Mouse (Mus musculus): ENCODE results near the gene Bcl6b. TPM values are rescaled to one million over a fixed set of nuclear protein-coding genes. Genes with fewer than 3 reads are reported as not detected.

The Bcl6b gene
- under 1 TPM; 0.23 to 0.36 TPM for polyA plus RNA-seq (2017; shearing (Covaris generic))

- peak; percentile 12 for ATAC-seq
Measured at GRCm38 (mm10) chr11:70229260-70230010, at the start of gene Bcl6b. Gene Bcl6b (minus strand): TSS chr11:70229798.

GRCm38 (mm10) chr11:70278961-70279360, 49.4 kb upstream of the Bcl6b start:
- ATAC-seq, result no peak

- ATAC-seq, result no peak
Measured at GRCm38 (mm10) chr11:70271641-70272040, 42.0 kb upstream of the Bcl6b start.

- ATAC-seq, result no peak
Measured at GRCm38 (mm10) chr11:70266405-70266804, 36.8 kb upstream of the Bcl6b start.

GRCm38 (mm10) chr11:70265819-70266218, 36.2 kb upstream of the Bcl6b start:
- ATAC-seq, result no peak

- ATAC-seq, result peak; percentile 71
Measured at GRCm38 (mm10) chr11:70265252-70265651, 35.7 kb upstream of the Bcl6b start.

- ATAC-seq, result no peak
Measured at GRCm38 (mm10) chr11:70259035-70259434, 29.4 kb upstream of the Bcl6b start.

- no peak for ATAC-seq
Measured at GRCm38 (mm10) chr11:70254931-70255531, 25.4 kb upstream of the Bcl6b start, which contains the start of gene Alox12. Gene Alox12 (minus strand): TSS chr11:70255353.

- ATAC-seq, result no peak
Measured at GRCm38 (mm10) chr11:70254337-70254736, 24.7 kb upstream of the Bcl6b start.

- no peak for ATAC-seq
Measured at GRCm38 (mm10) chr11:70251853-70252252, 22.3 kb upstream of the Bcl6b start.

- ATAC-seq, result no peak
Measured at GRCm38 (mm10) chr11:70250150-70250549, 20.6 kb upstream of the Bcl6b start.

- ATAC-seq, result no peak
Measured at GRCm38 (mm10) chr11:70247136-70247845, 17.7 kb upstream of the Bcl6b start.

- ATAC-seq, result no peak
Measured at GRCm38 (mm10) chr11:70242591-70242990, 13.0 kb upstream of the Bcl6b start.

- ATAC-seq, result peak; percentile 45
Measured at GRCm38 (mm10) chr11:70239541-70240279, 10.1 kb upstream of the Bcl6b start, which contains the start of the genes Gm21988 and Rnasek. Gene Gm21988 (minus strand): TSS chr11:70239830. Gene Rnasek (minus strand): TSS chr11:70239842.

GRCm38 (mm10) chr11:70238591-70239440, 9.2 kb upstream of the Bcl6b start:
- ATAC-seq, result no peak

- ATAC-seq, result peak; percentile 86
Measured at GRCm38 (mm10) chr11:70237457-70238167, 8.0 kb upstream of the Bcl6b start, which contains the start of gene 0610010K14Rik. Gene 0610010K14Rik (minus strand): TSS chr11:70237914.

- ATAC-seq, result no peak
Measured at GRCm38 (mm10) chr11:70236717-70237116, 7.1 kb upstream of the Bcl6b start.

GRCm38 (mm10) chr11:70235254-70235900, 5.8 kb upstream of the Bcl6b start:
- no peak for ATAC-seq

- no peak for ATAC-seq
Measured at GRCm38 (mm10) chr11:70234497-70234896, 4.9 kb upstream of the Bcl6b start.

GRCm38 (mm10) chr11:70234037-70234436, 4.4 kb upstream of the Bcl6b start:
- no peak for ATAC-seq
